Mouse (Mus musculus): ENCODE results near the gene Prima1. TPM values are rescaled to one million over a fixed set of nuclear protein-coding genes. Genes with fewer than 3 reads are reported as not detected.

The Prima1 gene
- polyA plus RNA-seq (2014; fragmentation: Illumina TruSeq; extraction: RNeasy Lipid Tissue Mini Kit (QIAGEN cat#74804); ENCODE audit: low read depth, low replicate concordance): 0.37 TPM

DNA sequence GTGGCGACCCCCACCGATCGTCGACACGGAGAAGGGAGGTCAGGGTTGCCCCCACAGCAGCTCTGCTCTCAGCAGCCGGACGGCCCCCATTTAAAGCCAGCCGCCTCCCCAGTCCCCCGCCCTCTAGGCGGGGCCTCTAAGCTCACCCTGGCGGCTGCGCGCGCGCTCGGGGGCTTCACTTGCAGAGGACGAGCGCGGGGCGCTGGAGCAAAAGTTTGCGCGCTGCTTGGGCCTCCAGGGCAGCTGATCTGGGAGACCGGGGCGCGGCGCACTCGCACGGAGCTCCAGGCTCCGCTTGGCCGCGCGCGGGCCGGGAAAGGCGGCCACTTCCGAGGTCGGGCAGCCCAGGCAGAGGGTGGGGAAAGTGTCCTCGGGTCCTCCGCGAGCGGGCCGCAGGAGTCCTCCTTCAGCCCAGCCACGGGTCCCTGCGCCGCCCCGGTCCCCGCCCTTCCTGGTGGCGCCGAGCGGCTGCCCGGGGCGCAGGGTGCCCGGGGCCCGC, at the start of gene Prima1:
TSS of gene Prima1 (minus strand) at position 68 of the 499 bp plus-strand sequence.

Other genes with a start within 250 kb of the Prima1 start
- 0.51 TPM for gene Fam181a, start 68.8 kb upstream of the Prima1 start, polyA plus RNA-seq (2014; fragmentation: Illumina TruSeq; extraction: RNeasy Lipid Tissue Mini Kit (QIAGEN cat#74804); ENCODE audit: low read depth, low replicate concordance)
- 7.5 TPM for gene Asb2, start 113.9 kb upstream of the Prima1 start, polyA plus RNA-seq (2014; fragmentation: Illumina TruSeq; extraction: RNeasy Lipid Tissue Mini Kit (QIAGEN cat#74804); ENCODE audit: low read depth, low replicate concordance)
- 10.4 TPM for gene Otub2, start 146.5 kb upstream of the Prima1 start, polyA plus RNA-seq (2014; fragmentation: Illumina TruSeq; extraction: RNeasy Lipid Tissue Mini Kit (QIAGEN cat#74804); ENCODE audit: low read depth, low replicate concordance)
- gene 9330161L09Rik, start 165.7 kb upstream of the Prima1 start, polyA plus RNA-seq (2014; fragmentation: Illumina TruSeq; extraction: RNeasy Lipid Tissue Mini Kit (QIAGEN cat#74804); ENCODE audit: low read depth, low replicate concordance): not detected
- gene Ddx24, start 183.7 kb upstream of the Prima1 start, polyA plus RNA-seq (2014; fragmentation: Illumina TruSeq; extraction: RNeasy Lipid Tissue Mini Kit (QIAGEN cat#74804); ENCODE audit: low read depth, low replicate concordance): 65.3 TPM
- 292 TPM for gene Ifi27, start 192.1 kb upstream of the Prima1 start, polyA plus RNA-seq (2014; fragmentation: Illumina TruSeq; extraction: RNeasy Lipid Tissue Mini Kit (QIAGEN cat#74804); ENCODE audit: low read depth, low replicate concordance)
- 1,280 TPM for gene Ifi27l2a, start 201.5 kb upstream of the Prima1 start, polyA plus RNA-seq (2014; fragmentation: Illumina TruSeq; extraction: RNeasy Lipid Tissue Mini Kit (QIAGEN cat#74804); ENCODE audit: low read depth, low replicate concordance)
- gene Ifi27l2b, start 215.1 kb upstream of the Prima1 start, polyA plus RNA-seq (2014; fragmentation: Illumina TruSeq; extraction: RNeasy Lipid Tissue Mini Kit (QIAGEN cat#74804); ENCODE audit: low read depth, low replicate concordance): not detected

Data from adipose tissue, adult 10 weeks (tissue).